Mouse (Mus musculus): ENCODE data around the gene Rps6ka3. TPM values are rescaled to one million over a fixed set of nuclear protein-coding genes. Genes with fewer than 3 reads are reported as not detected.

Gene Rps6ka3
- total RNA-seq, 1 experiment: 9.6 TPM

DNA sequence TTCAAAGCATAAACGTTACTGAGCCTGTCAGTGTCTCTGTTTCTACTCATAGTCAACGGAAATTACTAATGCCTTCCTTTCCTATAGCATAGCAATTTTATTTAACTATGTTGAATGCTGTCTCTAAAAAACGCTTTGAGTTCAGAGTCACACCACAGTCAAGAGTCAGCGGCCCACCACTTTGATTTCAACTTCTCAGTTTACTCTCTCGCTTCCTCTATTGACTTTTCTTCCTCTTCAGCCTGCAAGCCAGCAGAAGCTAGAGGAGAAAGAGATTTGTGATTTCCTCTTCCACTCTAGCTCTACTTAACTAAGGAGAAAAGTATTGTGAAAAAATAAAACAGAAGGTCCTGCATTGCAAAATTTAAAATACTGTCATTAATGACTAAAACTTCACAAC, 10.0 kb upstream of the Rps6ka3 start:
- H3K36me3 ChIP-seq (ENCODE audit: control insufficient read depth, insufficient read depth, low read length, poor library complexity, severe bottlenecking): no peaks in the 10 kb centered on the region
- no peak for DNase-seq (ENCODE audit: low read depth, low spot score)
- in situ Hi-C loops (cut with MboI; ENCODE audit: low sequenced_read_pairs in 2 of 2, unreplicated experiment in 2 of 2): no loop called here
- no peak overlapping the region for H3K27ac ChIP-seq (ENCODE audit: insufficient read depth, low read depth, low read length, poor library complexity, severe bottlenecking)
- no peak for TF ChIP-seq ZC3H11A (IDR thresholded peaks at IDR 0.05; ENCODE audit: borderline replicate concordance, low read depth, low read length)
- no peak for TF ChIP-seq HCFC1 (IDR thresholded peaks at IDR 0.05; ENCODE audit: borderline replicate concordance, insufficient read depth, low read length)
- TF ChIP-seq MAFK (IDR thresholded peaks at IDR 0.05; ENCODE audit: insufficient read depth, low read depth, low read length): no peak
- no peak overlapping the region for H3K4me3 ChIP-seq (ENCODE audit: insufficient read depth in 1 of 2, low read depth in 1 of 2, low read length in 2 of 2, poor library complexity in 1 of 2, severe bottlenecking in 1 of 2)
- H3K9ac ChIP-seq (ENCODE audit: insufficient read depth, low read depth, low read length, poor library complexity, severe bottlenecking): no peak overlapping the region
- no peaks in the 10 kb centered on the region for H3K4me1 ChIP-seq (ENCODE audit: control insufficient read depth in 2 of 2, insufficient read depth in 2 of 2, low read length in 2 of 2, poor library complexity in 1 of 2)
- no peaks in the 10 kb centered on the region for H3K9me3 ChIP-seq (ENCODE audit: control insufficient read depth, insufficient read depth, low read depth, low read length)

DNA sequence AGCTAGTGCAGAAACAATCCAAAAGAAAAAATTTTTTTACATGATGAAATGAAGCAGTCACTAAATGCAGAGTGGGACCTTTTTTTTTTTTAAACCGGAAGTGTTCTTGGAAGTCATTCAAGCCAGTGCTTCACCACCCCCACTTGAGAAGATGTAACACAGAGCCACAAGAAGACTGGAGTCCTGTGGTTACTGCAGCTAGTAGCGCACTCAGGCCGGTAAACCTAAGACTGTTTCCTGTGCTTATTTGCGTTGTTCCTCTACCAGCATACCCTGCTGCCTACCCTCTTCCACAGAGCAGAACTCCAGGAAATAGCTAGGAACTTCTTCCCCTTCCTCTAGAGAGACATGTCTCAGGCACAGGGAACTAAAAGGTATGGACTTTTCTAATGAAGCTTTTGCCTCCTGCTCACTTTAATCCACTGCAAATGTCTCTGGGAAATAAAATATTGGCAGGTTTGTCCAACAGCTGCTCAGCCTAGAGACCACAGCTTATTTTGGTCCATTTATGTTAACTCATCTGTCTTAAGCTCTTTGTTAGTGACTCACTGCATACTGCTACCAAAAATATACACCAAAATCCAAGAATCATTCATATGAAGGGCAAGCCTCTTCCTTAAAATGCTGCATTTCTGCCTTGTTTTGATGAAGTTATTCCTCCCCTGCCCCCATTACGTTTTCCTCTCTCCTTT, 931 bp downstream of the Rps6ka3 start:
- in situ Hi-C loops (cut with MboI; ENCODE audit: low sequenced_read_pairs in 2 of 2, unreplicated experiment in 2 of 2): no loop called here
- Histone ChIP-seq H3K4me3 (ENCODE audit: insufficient read depth in 1 of 2, low read depth in 1 of 2, low read length in 2 of 2, poor library complexity in 1 of 2, severe bottlenecking in 1 of 2) (no peak overlapping the region), H3K9ac (ENCODE audit: insufficient read depth, low read depth, low read length, poor library complexity, severe bottlenecking) (no peak overlapping the region), H3K4me1 (ENCODE audit: control insufficient read depth in 2 of 2, insufficient read depth in 2 of 2, low read length in 2 of 2, poor library complexity in 1 of 2) (no peaks in the 10 kb centered on the region), H3K36me3 (ENCODE audit: control insufficient read depth, insufficient read depth, low read length, poor library complexity, severe bottlenecking) (no peaks in the 10 kb centered on the region), H3K9me3 (ENCODE audit: control insufficient read depth, insufficient read depth, low read depth, low read length) (no peaks in the 10 kb centered on the region), H3K27ac (ENCODE audit: insufficient read depth, low read depth, low read length, poor library complexity, severe bottlenecking) (no peak overlapping the region)
- TF ChIP-seq ZC3H11A (IDR thresholded peaks at IDR 0.05; ENCODE audit: borderline replicate concordance, low read depth, low read length) (no peak), MAFK (IDR thresholded peaks at IDR 0.05; ENCODE audit: insufficient read depth, low read depth, low read length) (no peak), HCFC1 (IDR thresholded peaks at IDR 0.05; ENCODE audit: borderline replicate concordance, insufficient read depth, low read length) (no peak), ZNF384 (IDR thresholded peaks at IDR 0.05; ENCODE audit: low read depth, low read length) (no peak), CHD2 (IDR thresholded peaks at IDR 0.05; ENCODE audit: low read depth, low read length) (no peak)
- DNase-seq (ENCODE audit: low read depth, low spot score): no peak

DNA sequence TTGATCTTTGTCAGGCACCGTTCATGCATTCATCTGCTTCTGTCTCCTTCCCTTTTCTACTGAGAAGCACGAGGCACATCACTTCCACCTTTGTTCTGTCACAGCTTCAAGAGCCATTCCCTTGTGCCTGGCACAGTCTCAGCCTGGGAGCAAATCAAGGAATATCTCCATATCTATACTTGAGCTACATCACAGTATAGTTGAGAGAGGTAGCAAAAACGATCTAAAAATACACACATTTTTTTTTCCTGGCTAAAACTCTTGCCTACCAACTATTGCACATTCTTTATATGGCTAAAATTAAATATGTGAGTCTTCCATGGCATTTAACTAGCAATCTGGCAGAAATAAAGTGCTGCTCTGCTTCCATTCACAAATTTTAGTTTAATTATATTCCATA, 5.1 kb downstream of the Rps6ka3 start:
- Histone ChIP-seq H3K9ac (ENCODE audit: insufficient read depth, low read depth, low read length, poor library complexity, severe bottlenecking) (no peak overlapping the region), H3K4me1 (ENCODE audit: control insufficient read depth in 2 of 2, insufficient read depth in 2 of 2, low read length in 2 of 2, poor library complexity in 1 of 2) (no peaks in the 10 kb centered on the region), H3K9me3 (ENCODE audit: control insufficient read depth, insufficient read depth, low read depth, low read length) (no peaks in the 10 kb centered on the region), H3K36me3 (ENCODE audit: control insufficient read depth, insufficient read depth, low read length, poor library complexity, severe bottlenecking) (no peaks in the 10 kb centered on the region), H3K27ac (ENCODE audit: insufficient read depth, low read depth, low read length, poor library complexity, severe bottlenecking) (no peak overlapping the region), H3K4me3 (ENCODE audit: insufficient read depth in 1 of 2, low read depth in 1 of 2, low read length in 2 of 2, poor library complexity in 1 of 2, severe bottlenecking in 1 of 2) (no peak overlapping the region)
- DNase-seq (ENCODE audit: low read depth, low spot score): no peak
- in situ Hi-C loops (cut with MboI; ENCODE audit: low sequenced_read_pairs in 2 of 2, unreplicated experiment in 2 of 2): no loop called here
- TF ChIP-seq CHD2 (IDR thresholded peaks at IDR 0.05; ENCODE audit: low read depth, low read length) (no peak), ZC3H11A (IDR thresholded peaks at IDR 0.05; ENCODE audit: borderline replicate concordance, low read depth, low read length) (no peak), HCFC1 (IDR thresholded peaks at IDR 0.05; ENCODE audit: borderline replicate concordance, insufficient read depth, low read length) (no peak), ZNF384 (IDR thresholded peaks at IDR 0.05; ENCODE audit: low read depth, low read length) (no peak), MAFK (IDR thresholded peaks at IDR 0.05; ENCODE audit: insufficient read depth, low read depth, low read length) (no peak)

DNA sequence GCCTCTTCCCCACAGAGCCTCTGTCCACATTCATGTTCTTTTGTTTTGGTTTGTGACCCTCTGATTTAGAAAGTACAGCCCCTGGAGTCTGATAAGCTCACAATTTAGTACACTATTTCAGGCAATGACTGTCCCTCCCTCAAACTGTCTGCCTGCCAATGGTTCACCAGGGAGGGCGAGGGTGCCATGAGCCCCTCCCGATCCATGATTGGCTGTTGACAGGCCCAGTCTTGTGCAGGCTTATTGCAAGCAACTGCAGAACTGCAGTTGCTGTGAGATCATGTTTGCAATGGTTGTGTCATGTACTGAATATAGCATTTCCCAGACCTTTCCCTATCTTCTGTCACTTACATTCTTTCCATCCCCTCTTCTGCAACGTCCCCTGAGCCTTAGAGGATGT, 12.4 kb downstream of the Rps6ka3 start:
- no peak for DNase-seq (ENCODE audit: low read depth, low spot score)
- no peaks in the 10 kb centered on the region for H3K36me3 ChIP-seq (ENCODE audit: control insufficient read depth, insufficient read depth, low read length, poor library complexity, severe bottlenecking)
- TF ChIP-seq ZNF384 (IDR thresholded peaks at IDR 0.05; ENCODE audit: low read depth, low read length): no peak
- no peak for TF ChIP-seq CHD2 (IDR thresholded peaks at IDR 0.05; ENCODE audit: low read depth, low read length)
- no peak for TF ChIP-seq MAFK (IDR thresholded peaks at IDR 0.05; ENCODE audit: insufficient read depth, low read depth, low read length)
- no peak for TF ChIP-seq HCFC1 (IDR thresholded peaks at IDR 0.05; ENCODE audit: borderline replicate concordance, insufficient read depth, low read length)
- TF ChIP-seq ZC3H11A (IDR thresholded peaks at IDR 0.05; ENCODE audit: borderline replicate concordance, low read depth, low read length): no peak
- H3K9ac ChIP-seq (ENCODE audit: insufficient read depth, low read depth, low read length, poor library complexity, severe bottlenecking): no peak overlapping the region
- H3K4me1 ChIP-seq (ENCODE audit: control insufficient read depth in 2 of 2, insufficient read depth in 2 of 2, low read length in 2 of 2, poor library complexity in 1 of 2): no peaks in the 10 kb centered on the region
- H3K9me3 ChIP-seq (ENCODE audit: control insufficient read depth, insufficient read depth, low read depth, low read length): no peaks in the 10 kb centered on the region
- H3K4me3 ChIP-seq (ENCODE audit: insufficient read depth in 1 of 2, low read depth in 1 of 2, low read length in 2 of 2, poor library complexity in 1 of 2, severe bottlenecking in 1 of 2): no peak overlapping the region
- in situ Hi-C loops (cut with MboI; ENCODE audit: low sequenced_read_pairs in 2 of 2, unreplicated experiment in 2 of 2): no loop called here
- no peak overlapping the region for H3K27ac ChIP-seq (ENCODE audit: insufficient read depth, low read depth, low read length, poor library complexity, severe bottlenecking)

DNA sequence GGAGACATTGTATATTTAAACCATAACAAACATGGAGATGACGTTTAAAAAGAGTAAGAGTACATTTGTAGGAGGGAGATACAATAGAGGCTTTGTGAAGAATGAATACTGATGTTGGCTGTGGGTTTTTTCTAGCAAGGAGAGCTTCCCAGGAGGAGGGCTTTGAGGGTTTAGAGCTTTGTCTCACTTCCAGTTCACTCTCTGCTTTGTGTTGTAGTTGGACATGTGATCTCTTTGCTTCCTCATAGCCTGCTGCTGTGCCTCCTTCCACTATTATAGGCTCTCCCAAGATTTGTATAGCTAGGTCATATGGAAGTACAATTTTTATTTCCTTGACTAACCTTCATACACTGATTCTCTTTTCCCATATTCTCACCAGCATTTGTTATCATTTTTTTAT, 27.2 kb downstream of the Rps6ka3 start:
- Histone ChIP-seq H3K9ac (ENCODE audit: insufficient read depth, low read depth, low read length, poor library complexity, severe bottlenecking) (no peak overlapping the region), H3K9me3 (ENCODE audit: control insufficient read depth, insufficient read depth, low read depth, low read length) (no peaks in the 10 kb centered on the region), H3K4me1 (ENCODE audit: control insufficient read depth in 2 of 2, insufficient read depth in 2 of 2, low read length in 2 of 2, poor library complexity in 1 of 2) (no peaks in the 10 kb centered on the region), H3K27ac (ENCODE audit: insufficient read depth, low read depth, low read length, poor library complexity, severe bottlenecking) (no peak overlapping the region), H3K36me3 (ENCODE audit: control insufficient read depth, insufficient read depth, low read length, poor library complexity, severe bottlenecking) (no peaks in the 10 kb centered on the region), H3K4me3 (ENCODE audit: insufficient read depth in 1 of 2, low read depth in 1 of 2, low read length in 2 of 2, poor library complexity in 1 of 2, severe bottlenecking in 1 of 2) (no peak overlapping the region)
- in situ Hi-C loops (cut with MboI; ENCODE audit: low sequenced_read_pairs in 2 of 2, unreplicated experiment in 2 of 2): no loop called here
- TF ChIP-seq CHD2 (IDR thresholded peaks at IDR 0.05; ENCODE audit: low read depth, low read length) (no peak), ZNF384 (IDR thresholded peaks at IDR 0.05; ENCODE audit: low read depth, low read length) (no peak), MAFK (IDR thresholded peaks at IDR 0.05; ENCODE audit: insufficient read depth, low read depth, low read length) (no peak), ZC3H11A (IDR thresholded peaks at IDR 0.05; ENCODE audit: borderline replicate concordance, low read depth, low read length) (no peak), HCFC1 (IDR thresholded peaks at IDR 0.05; ENCODE audit: borderline replicate concordance, insufficient read depth, low read length) (no peak)
- DNase-seq (ENCODE audit: low read depth, low spot score): no peak
